Mouse (Mus musculus): ENCODE measurements at regions not wholly inside any gene's neighbourhood (a gene's known extent, or its start where the extent isn't known, plus 50 kb on each side); places are given as distances from the start of the nearest gene placed in this dataset.

DNA sequence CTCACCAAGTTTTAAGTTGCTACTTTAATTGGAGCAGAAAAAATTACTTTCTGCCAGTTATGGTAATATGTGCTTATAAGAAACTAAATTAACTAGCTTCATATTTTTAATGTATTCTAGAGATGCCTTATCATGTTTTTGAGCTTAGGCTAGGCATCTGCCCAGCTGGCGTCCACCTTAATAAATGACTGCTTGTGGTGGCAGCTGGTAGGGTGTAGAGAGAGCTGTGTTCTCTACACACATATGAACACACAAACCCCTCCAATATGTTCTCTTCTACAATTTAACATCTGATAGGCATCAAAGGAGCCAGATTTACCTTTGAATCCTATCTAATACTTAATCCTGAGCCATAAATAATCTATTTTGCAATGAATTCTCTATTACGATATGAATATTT, 173.4 kb downstream of the Gm4340 start:
- no peak for TF ChIP-seq EP300 (IDR thresholded peaks at IDR 0.05; ENCODE audit: low read depth)
- no peak for TF ChIP-seq CTCF (IDR thresholded peaks at IDR 0.05; ENCODE audit: low read depth)
- H3K9ac ChIP-seq (replicated peaks; ENCODE audit: low read depth, low read length): no peak overlapping the region
- H3K4me1 ChIP-seq (ENCODE audit: control insufficient read depth, insufficient read depth): no peaks in the 10 kb centered on the region
- H3K36me3 ChIP-seq (replicated peaks; ENCODE audit: control insufficient read depth, insufficient read depth, low read length): no peaks in the 10 kb centered on the region
- no peak overlapping the region for H3K4me3 ChIP-seq (ENCODE audit: low read depth, low read length)
- H3K27me3 ChIP-seq (ENCODE audit: control insufficient read depth, insufficient read depth, low read length): no peaks in the 10 kb centered on the region
- no peak for DNase-seq (ENCODE audit: low spot score)
- H3K9me3 ChIP-seq (replicated peaks; ENCODE audit: control insufficient read depth, low read length): no peaks in the 10 kb centered on the region
- H3K27ac ChIP-seq (ENCODE audit: low read depth): no peak overlapping the region
- ATAC-seq (ENCODE audit: insufficient read depth, low read depth): no peak
- WGBS: 90% methylated on average over 2 of the region's 2 CpGs
- no peak overlapping the region for H3K4me2 ChIP-seq (ENCODE audit: low read depth, low read length)

DNA sequence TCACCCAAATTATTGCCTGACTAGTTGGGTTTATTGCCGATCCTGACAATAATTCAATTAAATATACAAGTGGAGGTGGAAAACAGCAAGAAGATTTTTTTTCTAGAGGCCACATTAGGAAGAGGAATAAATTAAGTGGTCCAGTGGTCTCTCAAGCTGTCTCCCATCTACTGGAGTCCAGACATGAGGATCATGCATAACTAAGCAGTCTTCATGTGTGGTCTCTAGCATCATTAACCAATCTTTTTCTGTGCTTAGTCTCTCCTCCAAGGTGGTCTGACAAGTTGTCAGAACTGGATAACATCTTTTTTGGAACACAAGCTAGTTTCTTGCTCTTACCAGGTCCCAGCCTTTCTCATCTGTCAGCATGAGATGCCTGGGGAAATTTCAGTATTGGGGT, 180.7 kb downstream of the Gm4340 start:
- 84% methylated on average over 1 of the region's 1 CpGs for WGBS
- Histone ChIP-seq H3K4me2 (ENCODE audit: low read depth, low read length) (no peak overlapping the region), H3K4me3 (ENCODE audit: low read depth, low read length) (no peak overlapping the region), H3K36me3 (replicated peaks; ENCODE audit: control insufficient read depth, insufficient read depth, low read length) (no peaks in the 10 kb centered on the region), H3K27ac (ENCODE audit: low read depth) (no peak overlapping the region), H3K27me3 (ENCODE audit: control insufficient read depth, insufficient read depth, low read length) (no peaks in the 10 kb centered on the region), H3K9ac (replicated peaks; ENCODE audit: low read depth, low read length) (no peak overlapping the region), H3K4me1 (ENCODE audit: control insufficient read depth, insufficient read depth) (no peaks in the 10 kb centered on the region), H3K9me3 (replicated peaks; ENCODE audit: control insufficient read depth, low read length) (no peaks in the 10 kb centered on the region)
- no peak for DNase-seq (ENCODE audit: low spot score)
- TF ChIP-seq EP300 (IDR thresholded peaks at IDR 0.05; ENCODE audit: low read depth) (no peak), CTCF (IDR thresholded peaks at IDR 0.05; ENCODE audit: low read depth) (no peak)
- ATAC-seq (ENCODE audit: insufficient read depth, low read depth): no peak

DNA sequence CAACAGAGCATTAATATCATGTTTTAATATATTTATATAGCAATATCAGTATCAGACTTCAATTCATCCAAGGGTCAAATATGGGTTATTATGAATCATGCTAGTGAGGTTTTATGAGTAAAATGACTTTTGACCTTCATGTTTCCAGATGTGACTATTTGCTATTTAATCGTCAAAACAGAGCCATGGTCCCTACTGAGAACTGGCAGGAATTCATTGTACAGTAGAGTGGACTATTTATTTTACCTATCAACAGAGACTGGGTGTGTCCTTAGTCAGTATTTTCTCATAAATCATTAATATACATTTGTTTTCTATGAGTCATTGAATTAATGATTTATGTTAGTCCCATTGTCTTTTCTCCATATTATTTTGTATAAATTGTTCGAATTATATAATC, 194.4 kb downstream of the Gm4340 start:
- no peak overlapping the region for H3K27ac ChIP-seq (ENCODE audit: low read depth)
- no peaks in the 10 kb centered on the region for H3K27me3 ChIP-seq (ENCODE audit: control insufficient read depth, insufficient read depth, low read length)
- TF ChIP-seq EP300 (IDR thresholded peaks at IDR 0.05; ENCODE audit: low read depth) (no peak), CTCF (IDR thresholded peaks at IDR 0.05; ENCODE audit: low read depth) (no peak)
- 55% methylated on average over 2 of the region's 2 CpGs for WGBS
- H3K4me2 ChIP-seq (ENCODE audit: low read depth, low read length): no peak overlapping the region
- ATAC-seq (ENCODE audit: insufficient read depth, low read depth) (no peak), DNase-seq (ENCODE audit: low spot score) (no peak)
- H3K36me3 ChIP-seq (replicated peaks; ENCODE audit: control insufficient read depth, insufficient read depth, low read length): no peaks in the 10 kb centered on the region
- H3K4me3 ChIP-seq (ENCODE audit: low read depth, low read length): no peak overlapping the region
- no peaks in the 10 kb centered on the region for H3K4me1 ChIP-seq (ENCODE audit: control insufficient read depth, insufficient read depth)
- no peak overlapping the region for H3K9ac ChIP-seq (replicated peaks; ENCODE audit: low read depth, low read length)
- no peaks in the 10 kb centered on the region for H3K9me3 ChIP-seq (replicated peaks; ENCODE audit: control insufficient read depth, low read length)

DNA sequence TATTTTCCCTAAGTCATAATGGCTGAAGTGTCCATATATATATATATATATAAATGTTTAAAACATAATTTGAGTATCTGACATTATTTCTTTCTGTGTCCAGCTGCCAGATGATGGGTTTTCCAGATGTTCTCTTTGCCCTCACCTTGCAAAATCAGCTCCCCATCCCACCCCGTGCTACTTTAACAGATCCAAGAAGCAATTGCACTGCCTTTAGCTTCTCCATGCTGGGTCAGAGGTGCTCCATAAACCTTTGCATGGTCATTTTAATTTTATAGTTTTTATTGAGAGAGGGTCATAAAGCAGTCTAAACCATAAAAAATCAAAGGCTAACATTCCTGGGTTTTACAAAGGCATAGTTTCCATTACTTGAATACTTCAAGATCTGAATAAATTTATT, 201.9 kb downstream of the Gm4340 start:
- no peak for TF ChIP-seq EP300 (IDR thresholded peaks at IDR 0.05; ENCODE audit: low read depth)
- TF ChIP-seq CTCF (IDR thresholded peaks at IDR 0.05; ENCODE audit: low read depth): no peak
- ATAC-seq (ENCODE audit: insufficient read depth, low read depth): no peak

DNA sequence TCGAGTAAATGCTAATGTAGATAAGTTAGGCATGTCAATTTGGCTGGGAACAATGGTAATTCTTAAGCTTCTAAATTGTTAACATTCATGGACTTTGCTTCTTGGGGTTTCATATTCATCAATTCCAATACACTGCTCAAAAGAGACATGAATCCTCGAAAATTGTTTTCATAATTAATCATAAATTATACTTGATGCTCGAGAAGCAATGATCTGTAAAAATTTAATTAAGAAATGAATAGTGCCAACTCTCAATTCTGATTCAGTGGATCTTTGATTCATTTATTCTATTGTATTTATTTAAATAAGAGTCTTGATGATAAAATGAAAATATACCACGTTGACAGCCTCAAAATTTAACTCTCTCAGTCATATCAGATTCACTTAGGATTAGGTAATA, 214.9 kb downstream of the Gm4340 start:
- H3K9me3 ChIP-seq (replicated peaks; ENCODE audit: control insufficient read depth, low read length): no peaks in the 10 kb centered on the region
- H3K4me1 ChIP-seq (ENCODE audit: control insufficient read depth, insufficient read depth): no peaks in the 10 kb centered on the region
- H3K4me3 ChIP-seq (ENCODE audit: low read depth, low read length): no peak overlapping the region
- TF ChIP-seq CTCF (IDR thresholded peaks at IDR 0.05; ENCODE audit: low read depth) (no peak), EP300 (IDR thresholded peaks at IDR 0.05; ENCODE audit: low read depth) (no peak)
- H3K36me3 ChIP-seq (replicated peaks; ENCODE audit: control insufficient read depth, insufficient read depth, low read length): no peaks in the 10 kb centered on the region
- DNase-seq (ENCODE audit: low spot score) (no peak), ATAC-seq (ENCODE audit: insufficient read depth, low read depth) (no peak)
- H3K27ac ChIP-seq (ENCODE audit: low read depth): no peak overlapping the region
- 53% methylated on average over 4 of the region's 4 CpGs for WGBS
- no peak overlapping the region for H3K9ac ChIP-seq (replicated peaks; ENCODE audit: low read depth, low read length)
- H3K4me2 ChIP-seq (ENCODE audit: low read depth, low read length): no peak overlapping the region
- no peaks in the 10 kb centered on the region for H3K27me3 ChIP-seq (ENCODE audit: control insufficient read depth, insufficient read depth, low read length)

More for the DNA sequence above, 201.9 kb downstream of the Gm4340 start:
- DNase-seq (ENCODE audit: low spot score): no peak
- H3K36me3 ChIP-seq (replicated peaks; ENCODE audit: control insufficient read depth, insufficient read depth, low read length): no peaks in the 10 kb centered on the region
- no peak overlapping the region for H3K4me2 ChIP-seq (ENCODE audit: low read depth, low read length)
- H3K9ac ChIP-seq (replicated peaks; ENCODE audit: low read depth, low read length): no peak overlapping the region
- no peak overlapping the region for H3K27ac ChIP-seq (ENCODE audit: low read depth)
- no peak overlapping the region for H3K4me3 ChIP-seq (ENCODE audit: low read depth, low read length)
- H3K9me3 ChIP-seq (replicated peaks; ENCODE audit: control insufficient read depth, low read length): no peaks in the 10 kb centered on the region
- WGBS: 88% methylated on average over 1 of the region's 1 CpGs
- no peaks in the 10 kb centered on the region for H3K4me1 ChIP-seq (ENCODE audit: control insufficient read depth, insufficient read depth)
- H3K27me3 ChIP-seq (ENCODE audit: control insufficient read depth, insufficient read depth, low read length): no peaks in the 10 kb centered on the region

DNA sequence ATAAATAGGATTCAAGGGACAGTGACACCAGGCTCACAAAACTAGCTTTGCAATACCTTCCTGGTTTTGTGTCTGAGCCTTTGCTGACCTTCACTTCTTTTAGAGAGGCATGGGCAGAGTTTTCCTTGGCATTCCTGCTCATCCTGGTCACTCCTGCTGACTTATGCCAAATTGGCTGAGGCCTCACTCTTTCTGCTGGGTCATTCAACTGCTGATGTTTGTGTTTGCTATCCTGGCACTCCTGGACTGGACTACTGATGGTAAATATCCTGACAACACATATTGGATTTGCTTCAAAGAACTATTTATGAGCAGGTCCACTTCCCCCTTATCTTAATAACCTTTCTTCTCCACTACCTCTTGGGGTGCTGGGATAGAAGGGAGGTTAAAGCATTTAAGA, 228.7 kb downstream of the Gm4340 start:
- no peak for TF ChIP-seq EP300 (IDR thresholded peaks at IDR 0.05; ENCODE audit: low read depth)
- TF ChIP-seq CTCF (IDR thresholded peaks at IDR 0.05; ENCODE audit: low read depth): no peak
- no peaks in the 10 kb centered on the region for H3K4me1 ChIP-seq (ENCODE audit: control insufficient read depth, insufficient read depth)
- no peak overlapping the region for H3K27ac ChIP-seq (ENCODE audit: low read depth)
- DNase-seq (ENCODE audit: low spot score): no peak
- no peaks in the 10 kb centered on the region for H3K36me3 ChIP-seq (replicated peaks; ENCODE audit: control insufficient read depth, insufficient read depth, low read length)
- H3K27me3 ChIP-seq (ENCODE audit: control insufficient read depth, insufficient read depth, low read length): no peaks in the 10 kb centered on the region
- no peak overlapping the region for H3K9ac ChIP-seq (replicated peaks; ENCODE audit: low read depth, low read length)
- H3K9me3 ChIP-seq (replicated peaks; ENCODE audit: control insufficient read depth, low read length): no peaks in the 10 kb centered on the region; the same call in 1 of the 2 replicates
- H3K4me3 ChIP-seq (ENCODE audit: low read depth, low read length): no peak overlapping the region
- ATAC-seq (ENCODE audit: insufficient read depth, low read depth): no peak
- H3K4me2 ChIP-seq (ENCODE audit: low read depth, low read length): no peak overlapping the region
